Mouse (Mus musculus) retina, postnatal 7 days (tissue): ENCODE measurements around the gene Hsd17b14.

ENCODE experiments used
- DNase-seq: peaks from one replicate; pipeline ENCODE4 v3.0.0-alpha.2; 2012; ENCODE audit warnings: low read depth, low spot score

The Hsd17b14 gene

DNA sequence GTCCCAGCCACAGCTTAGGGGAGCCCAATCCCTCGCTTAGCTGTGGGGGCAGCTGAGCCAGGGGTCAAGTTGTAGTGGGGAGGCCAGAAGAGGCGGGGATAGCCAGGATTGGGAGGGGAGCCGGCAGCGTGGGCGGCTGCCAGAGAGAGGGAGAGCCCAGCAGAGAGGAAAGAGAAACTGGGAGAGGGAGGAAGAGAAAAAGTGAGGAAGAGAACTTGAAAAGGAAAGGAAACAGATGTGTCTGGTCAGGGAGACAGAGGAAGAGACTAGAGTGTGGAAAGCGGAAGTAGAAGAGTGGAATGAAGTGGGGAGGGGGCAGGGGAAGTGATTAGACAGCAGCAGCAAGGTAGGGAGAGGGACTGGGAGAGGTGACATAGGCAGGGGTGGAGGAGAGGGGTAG lies 25.2 kb upstream of the Hsd17b14 start:
- DNase-seq, result no peak

DNA sequence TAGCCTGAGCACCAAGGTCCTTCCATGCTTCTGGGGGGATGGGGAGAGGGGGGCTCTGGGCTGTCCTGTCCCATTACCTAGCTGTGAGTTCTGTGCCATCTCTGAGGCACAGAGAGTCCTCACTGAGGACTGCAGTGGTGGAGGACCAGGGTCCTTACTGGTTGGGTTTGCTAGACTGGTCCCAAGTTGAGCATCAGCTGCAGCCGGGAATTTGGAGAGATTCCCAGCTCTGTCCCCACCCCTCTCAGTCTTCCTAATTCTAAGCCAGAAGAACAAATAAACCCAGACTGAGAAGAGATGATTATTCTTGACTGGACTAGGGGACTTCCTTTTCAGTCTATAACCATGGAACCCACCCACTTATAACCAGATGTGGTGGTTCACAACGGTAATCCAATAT lies 24.1 kb upstream of the Hsd17b14 start:
- no peak for DNase-seq

DNA sequence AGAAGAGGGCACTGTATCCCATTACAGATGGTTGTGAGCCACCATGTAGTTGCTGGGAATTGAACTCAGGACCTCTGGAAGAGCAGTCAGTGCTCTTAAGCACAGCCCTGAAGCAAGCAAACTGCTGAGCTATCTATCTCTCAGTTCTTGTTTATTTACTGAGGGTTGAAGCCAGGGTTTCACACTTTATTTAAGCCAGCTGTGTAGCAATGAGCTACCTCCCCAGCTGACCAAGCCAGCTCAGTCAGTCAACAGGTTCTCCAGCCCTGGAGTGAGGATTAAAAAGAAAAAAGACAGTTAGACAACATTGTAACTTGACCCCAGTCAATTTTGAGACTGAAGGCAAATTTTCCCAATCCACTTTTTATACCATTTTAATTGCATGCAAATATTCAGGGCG lies 19.0 kb upstream of the Hsd17b14 start:
- no peak for DNase-seq

DNA sequence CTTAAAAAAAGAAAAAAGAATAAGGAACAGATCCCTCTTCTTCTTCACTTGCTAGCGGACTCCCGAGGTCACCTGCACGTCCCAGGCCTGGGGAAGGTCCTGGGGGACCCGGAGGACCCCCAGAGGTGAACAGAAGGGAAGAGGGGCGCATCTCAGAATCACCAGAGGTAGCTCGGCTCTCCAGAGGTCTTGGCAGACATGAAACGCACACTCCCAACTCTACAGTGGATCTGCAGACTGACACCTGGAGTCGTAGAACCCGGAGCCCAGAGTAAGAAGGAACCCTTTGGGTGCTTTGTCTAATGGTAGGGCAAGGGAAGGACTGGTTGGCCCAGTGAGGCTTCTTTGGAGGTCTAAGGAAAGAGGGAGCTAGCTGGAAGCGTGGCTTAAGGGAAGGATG lies 17.1 kb upstream of the Hsd17b14 start:
- no peak for DNase-seq

DNA sequence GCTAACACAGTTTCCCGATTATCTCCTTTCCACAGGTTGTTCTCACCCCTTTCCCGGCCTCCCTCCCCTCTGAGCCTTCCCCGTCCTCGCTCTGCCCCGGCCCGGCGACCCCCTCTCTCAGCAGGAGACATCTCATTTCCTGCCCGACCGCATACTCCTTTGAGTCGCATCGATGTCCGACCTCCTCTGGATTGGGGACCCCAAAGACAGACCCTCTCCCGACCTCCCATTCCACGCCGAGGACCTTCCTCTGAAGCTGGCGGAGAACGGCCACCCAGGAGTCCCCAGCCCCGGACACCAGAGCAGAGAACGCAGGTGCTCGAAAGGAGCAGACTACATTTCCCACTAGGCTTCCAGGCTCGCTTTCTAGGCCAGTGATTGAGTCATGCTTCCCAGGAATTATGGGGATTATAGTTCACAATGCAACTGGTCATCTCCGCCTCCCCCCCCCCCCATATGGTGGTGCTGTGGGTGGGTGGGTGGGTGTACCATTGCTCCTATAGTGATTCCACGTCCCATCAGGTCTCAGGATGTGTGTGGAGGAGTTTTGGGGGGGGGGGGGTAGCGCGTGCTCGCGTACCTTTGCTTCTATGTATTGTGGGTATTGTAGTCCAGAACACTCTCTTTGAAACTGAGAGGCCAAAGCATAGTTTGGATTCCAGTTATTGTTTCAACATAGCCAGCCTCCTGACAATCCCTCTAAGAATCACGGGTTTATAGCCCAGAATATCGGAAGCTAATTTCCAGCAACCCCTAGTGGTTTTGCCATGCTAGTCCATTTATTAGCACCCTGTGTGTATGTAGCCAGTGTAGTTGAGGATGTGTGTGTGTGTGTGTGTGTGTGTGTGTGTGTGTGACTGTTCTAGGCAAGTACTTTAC lies 16.3 kb upstream of the Hsd17b14 start:
- peak; percentile 49 for DNase-seq

DNA sequence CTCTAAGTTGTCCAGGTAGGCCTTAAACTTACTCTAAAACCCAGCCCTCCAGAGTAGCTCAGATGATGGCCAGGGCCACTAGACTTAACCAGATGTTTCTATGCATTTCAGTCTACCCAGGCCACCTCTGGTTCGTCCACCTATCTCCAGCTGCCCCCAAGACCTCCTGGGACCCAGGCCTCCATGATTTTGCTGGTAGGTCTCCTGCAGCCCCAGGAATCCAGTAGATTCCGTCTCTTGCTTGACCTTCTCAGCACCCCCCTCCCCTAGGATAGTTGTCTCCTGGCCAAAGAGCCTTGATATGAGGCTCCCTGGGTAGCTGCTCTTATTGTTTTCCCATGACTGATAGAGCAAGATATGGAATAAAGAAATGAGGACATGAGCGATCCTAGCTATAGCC lies 15.6 kb upstream of the Hsd17b14 start:
- no peak for DNase-seq

DNA sequence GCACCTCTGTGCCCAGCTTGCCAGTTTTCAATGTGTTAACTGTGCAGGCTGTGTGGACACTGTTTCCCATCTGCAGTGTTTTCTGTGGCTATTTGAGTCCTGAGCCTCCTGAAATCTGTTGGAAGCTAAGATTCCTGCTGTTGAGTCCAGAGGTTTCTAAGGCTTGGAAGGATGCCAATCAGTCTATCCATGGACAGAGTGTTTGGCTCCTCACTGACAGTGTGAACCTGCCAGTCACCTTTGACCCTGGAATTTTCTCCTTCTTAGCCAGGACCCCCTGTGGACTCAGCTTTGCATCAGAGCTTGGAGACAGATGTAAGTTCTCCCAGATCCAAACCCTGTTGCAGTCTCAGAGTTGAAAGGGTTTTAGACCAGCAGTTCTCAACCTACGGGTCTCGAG lies 14.5 kb upstream of the Hsd17b14 start:
- no peak for DNase-seq

DNA sequence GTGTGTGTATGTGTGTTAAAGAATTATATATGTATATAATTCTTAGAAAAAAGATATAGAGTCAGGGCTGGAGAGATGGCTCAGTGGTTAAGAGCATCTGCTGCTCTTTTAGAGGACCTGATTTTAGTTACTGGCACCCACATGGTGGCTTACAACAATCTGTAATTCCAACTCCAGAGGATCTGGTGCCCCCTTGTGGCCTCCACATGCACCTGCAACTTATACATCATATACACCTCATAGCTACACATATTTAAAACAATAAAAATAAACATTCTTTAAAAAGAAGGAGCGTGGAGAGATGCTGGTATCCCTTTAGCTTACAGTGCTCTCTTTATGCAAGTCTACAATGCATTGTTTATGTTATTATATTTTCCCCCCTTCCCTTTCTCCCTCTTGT lies 10.2 kb upstream of the Hsd17b14 start:
- no peak for DNase-seq

DNA sequence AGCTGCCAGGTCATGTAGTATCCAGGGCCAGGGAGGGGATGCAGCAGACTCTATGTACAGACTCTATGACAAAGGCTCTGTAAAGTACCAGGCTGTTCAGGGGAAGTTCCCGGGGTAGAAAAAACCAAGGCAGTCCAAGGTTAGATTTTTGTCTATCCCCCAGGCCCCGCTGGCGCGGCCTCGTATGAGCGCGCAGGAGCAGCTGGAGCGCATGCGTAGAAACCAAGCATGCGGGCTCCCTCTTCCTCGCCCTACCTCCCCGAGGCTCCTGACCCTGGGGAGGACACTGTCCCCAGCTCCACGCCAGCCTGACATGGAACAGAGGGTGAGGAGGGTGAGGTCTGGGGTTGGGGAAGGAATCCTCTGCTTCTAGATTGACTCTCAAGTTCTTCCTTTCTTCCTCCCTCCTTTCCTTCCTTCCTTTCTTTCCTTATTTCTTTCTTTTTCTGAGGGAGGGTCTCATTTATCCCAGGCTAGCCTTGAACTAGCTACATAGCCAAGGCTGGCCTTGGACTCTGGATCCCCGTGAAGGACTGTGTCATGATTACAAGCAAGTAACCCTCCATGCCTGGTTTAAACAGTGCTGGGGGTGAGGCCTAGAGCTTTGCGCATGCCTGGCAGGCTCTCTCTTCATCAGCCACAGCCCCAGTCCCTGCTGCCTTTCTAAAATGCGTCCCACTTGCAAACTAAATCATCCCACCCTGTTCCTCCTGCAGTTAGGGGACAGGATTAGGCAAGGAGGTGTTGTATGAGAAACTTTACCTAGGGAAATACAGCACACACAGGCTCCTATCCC lies 4.9 kb upstream of the Hsd17b14 start:
- no peak for DNase-seq

DNA sequence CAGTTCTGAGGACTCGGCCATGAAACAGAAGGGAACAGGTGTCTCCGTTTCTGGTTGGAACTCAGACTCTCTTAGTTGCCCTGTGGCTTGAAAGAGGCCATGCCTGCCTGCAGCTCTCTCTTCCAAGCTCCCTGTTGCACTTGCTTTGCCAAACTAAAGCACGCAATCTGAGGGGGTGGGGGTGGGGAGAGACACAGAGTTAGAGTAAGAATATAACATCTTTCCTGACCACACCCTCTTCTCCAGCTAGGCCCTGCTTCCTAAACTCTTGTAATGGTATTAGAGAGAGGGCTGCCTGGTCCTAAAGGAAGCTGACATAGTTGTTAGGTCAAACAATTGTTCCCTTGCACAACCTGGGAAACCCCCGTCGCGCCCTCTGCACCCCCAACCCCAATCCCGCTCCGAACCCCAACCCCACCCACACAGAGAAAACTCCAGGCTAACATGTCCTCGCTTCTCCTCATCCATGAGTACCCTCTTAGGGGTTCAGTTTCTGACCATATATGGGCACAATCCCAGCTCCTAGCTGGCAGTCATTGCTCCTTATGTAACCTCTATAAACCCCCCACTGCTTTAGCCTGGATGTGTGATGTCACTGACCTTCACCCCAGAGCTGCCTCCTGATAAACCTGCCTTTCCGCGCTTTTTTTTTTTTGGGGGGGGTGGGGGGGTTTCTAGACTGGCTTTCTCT lies 3.7 kb upstream of the Hsd17b14 start:
- DNase-seq, result no peak

DNA sequence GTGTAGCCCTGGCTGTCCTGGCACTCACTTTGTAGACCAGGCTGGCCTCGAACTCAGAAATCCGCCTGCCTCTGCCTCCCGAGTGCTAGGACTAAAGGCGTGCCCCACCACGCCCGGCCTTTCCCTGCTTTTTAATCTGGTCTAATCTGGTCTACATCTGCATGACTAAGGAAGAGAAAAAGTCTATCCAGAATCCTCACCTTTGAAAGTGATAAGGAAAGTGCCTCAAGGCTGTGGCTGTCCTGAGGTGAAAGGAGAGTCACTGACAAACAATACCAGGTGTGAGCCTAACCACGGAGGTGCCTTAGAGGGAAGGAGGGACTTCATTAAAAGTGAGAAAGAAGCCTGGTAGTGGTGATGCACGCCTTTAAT lies 3.2 kb upstream of the Hsd17b14 start:
- DNase-seq, result no peak

DNA sequence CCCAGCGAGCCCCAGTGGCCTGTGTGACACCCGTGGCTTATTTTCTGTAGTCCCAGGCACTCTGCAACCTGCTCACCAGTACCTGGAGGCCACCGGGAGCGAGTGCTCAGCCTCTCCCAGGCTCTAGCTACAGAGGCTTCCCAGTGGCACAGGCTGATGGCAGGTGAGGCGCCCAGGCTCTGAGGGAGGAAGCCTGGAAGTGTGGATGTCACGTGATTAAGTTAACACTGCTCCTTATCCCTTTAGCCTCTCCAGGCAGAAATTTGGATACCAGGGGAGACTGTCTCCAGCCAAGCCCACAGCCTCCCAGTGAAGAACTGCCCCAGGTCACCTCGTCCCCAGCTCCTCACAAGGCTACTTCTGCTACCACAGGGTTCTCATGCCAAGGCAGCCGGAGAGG lies 1.2 kb upstream of the Hsd17b14 start:
- no peak for DNase-seq

DNA sequence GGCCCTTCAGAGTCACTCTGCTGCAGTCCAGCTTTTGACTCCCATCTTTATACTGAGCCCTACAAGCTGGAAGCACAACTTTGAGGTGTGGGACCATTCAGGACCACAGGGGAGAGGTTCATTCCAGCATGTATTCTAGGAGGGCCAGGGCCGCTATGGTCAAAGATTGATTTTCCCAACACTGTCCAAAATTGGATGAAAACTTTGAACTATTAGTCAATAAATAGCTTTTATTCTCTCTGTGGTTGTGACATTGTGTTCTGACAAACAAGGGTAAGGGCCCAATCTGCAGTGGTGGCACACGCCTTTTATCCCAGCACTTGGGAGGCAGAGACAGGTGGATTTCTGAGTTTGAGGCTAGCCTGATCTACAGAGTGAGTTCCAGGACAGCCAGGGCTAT lies 703 bp upstream of the Hsd17b14 start:
- no peak for DNase-seq

DNA sequence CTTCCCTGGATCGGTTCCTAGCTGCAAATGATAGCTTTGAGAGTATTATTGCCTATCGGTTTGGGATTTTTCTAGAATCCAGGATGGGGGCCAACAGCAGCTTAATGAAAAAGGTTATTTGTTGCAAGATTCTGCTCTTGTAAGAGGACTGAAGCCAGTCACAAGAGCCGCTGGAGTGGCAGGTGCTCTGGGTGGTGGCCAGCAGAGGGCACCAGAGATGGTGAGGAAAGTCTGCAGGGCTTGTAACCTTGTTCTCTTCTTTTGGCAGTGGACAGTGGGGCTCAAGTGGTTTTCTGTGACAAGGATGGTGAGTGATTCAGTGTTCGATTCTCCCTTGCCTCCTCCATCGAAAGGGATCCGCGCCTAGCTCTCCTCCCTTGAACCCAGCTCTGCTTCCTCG lies 1.1 kb downstream of the Hsd17b14 start:
- no peak for DNase-seq

DNA sequence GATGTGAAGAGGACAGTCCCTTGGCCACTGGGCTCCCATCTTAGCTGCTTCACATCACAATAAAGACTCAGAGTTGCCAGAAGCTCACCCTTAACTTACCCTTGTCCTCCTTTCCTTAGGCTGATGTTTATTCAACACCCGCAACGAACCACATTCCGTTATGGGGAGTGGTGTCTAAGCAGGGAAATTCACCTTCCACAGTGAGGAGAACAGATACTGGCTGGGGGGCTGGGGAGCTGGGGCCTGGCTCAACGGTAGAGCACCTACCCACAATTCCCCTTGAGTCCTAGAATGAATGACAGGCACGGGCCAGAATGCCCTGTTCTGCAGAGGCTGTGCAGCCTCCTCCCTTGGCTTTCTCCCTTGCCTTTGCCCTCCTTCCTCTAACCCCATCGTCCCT lies 4.2 kb downstream of the Hsd17b14 start:
- no peak for DNase-seq

DNA sequence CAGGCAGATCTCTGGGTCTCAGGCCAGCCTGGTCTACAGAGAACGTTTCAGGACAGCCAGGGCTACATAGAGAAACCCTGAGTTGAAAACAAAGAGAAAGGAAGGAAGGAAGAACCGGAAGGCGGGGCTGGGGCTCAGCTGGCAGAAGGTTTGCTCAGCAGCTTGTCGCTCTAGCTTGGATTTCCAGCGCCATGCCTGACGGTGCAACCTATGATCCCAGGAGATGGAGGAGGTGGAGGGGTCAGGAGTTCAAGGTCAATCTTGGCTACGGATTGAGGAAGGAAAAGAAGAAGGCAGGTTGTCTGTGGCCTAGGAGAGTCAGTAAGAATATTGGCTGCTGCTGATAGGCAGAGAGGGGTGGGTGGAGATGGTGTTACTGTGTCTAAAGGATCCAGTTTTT lies 5.5 kb downstream of the Hsd17b14 start:
- no peak for DNase-seq

DNA sequence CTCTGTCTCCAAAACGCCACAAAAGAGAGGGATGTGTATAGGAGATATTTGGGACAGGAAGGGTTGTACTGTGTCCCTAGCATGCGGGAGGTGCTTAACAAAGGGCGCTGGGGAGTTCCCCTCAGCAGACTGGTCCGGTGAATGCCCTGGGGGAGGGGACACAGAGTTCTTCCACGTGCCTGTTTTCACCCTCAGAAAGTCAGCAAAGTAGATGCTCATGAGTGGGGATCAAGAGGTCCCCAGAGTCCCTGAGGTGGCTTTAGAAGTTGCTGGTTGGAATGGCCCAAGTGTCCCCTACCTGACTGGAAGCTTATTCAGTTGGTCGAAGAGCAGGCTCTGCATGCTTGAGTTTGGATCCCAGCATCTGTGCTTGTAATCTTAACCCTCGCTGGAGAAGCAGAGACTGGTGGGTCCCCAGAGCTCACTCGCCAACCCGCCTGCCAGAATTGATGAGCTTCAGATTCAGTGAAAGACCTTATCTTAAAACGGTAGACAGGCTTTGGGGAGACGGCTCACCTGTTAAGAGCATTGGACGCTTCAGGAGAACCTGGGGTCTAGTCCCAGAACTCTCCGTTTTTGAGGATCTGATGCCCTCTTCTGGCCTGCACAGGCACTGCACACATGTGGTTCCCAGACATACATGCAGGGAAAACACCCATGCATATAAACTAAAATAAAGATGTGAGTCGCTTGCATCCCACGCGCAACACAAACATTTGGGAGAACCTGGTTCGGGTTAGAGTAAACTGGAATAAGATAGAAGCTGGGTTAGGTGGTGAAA lies 6.3 kb downstream of the Hsd17b14 start:
- peak; percentile 63 for DNase-seq

DNA sequence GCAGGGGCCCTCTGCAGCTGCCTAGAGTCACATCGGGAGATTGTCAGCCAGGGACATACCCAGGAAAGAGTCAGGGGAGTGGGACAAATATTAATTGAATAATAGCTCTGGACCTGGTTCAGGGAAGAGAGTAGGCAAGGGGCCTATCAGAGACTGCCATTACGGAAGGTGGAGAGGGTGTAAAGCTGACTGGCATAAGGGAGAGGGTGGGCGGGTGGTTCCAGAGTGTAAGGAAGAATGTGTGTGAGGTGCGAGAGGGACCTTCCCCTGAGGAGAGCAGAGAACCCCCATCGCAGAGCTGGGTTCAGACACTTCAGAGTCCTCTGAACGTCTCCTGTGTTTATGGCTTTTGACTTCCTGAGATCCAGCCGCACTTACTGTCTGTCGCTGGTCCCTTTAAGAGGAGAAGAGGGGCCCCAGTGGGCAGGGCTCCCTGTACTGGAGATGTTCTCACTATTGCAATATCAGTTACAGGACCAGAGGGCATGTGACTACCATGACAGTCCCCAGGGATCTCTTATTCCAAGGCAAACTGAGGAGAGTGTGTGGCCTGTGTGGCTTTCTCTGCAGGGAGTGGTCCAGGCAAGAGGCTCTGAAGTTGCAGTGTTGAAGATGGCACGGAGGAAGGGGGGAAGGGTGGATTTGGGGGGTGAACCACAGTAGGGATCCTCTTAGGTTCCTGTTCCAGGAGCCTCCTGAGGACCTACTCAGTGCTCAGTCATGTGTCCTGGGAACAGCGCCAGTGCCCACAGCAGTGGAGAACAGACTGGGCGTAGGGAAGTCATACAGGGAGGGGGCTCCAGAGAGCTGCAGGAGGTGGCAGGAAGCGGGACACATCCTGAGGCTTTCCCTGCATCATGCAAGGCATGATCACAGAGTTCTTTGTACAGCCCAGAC lies 7.2 kb downstream of the Hsd17b14 start:
- no peak for DNase-seq

DNA sequence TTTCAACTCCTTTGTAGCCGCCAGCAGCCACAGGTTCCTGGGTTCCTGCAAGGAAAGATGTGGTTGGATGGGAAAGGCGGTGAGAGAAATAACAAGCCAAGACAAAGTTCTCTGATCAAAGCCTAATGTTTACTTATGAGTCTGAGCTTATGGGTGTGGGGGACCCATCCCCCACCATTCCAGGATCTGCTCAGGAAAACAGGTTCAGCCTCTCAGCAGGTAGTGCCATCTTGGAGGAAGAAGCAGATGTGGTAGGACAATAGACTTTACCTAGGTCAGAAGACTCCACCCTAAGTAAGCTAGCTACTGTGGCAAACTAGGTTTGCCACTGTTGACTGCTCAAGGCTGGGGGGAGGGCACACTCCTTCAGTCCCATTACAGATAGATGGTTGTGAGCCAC lies 10.1 kb downstream of the Hsd17b14 start:
- no peak for DNase-seq

DNA sequence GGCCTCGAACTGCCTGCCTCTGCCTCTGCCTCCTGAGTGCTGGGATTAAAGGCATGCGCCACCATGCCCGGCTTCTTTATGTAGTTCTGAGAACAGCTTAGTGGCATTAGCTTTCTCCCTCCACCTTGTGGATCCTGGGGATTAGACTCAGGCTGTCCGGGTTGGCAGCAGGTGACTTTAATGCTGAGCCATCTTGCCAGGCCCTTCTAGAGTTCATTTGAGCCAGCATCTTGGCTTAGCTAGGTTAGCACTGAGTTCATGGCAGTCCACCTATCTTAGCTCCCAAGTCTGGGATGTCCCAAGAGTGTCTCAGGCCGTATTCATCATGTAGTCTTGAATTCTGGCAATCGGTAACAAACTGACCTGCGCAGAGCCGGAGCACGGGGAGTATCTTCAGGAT lies 10.8 kb downstream of the Hsd17b14 start:
- no peak for DNase-seq
